Mouse (Mus musculus) megakaryocyte, embryonic 14.5 days (primary cell): ENCODE measurements at regions not wholly inside any gene's neighbourhood (a gene's known extent, or its start where the extent isn't known, plus 50 kb on each side); places are given as distances from the start of the nearest gene placed in this dataset.

ENCODE experiments used
- FLI1 ChIP-seq: IDR thresholded peaks from 2 replicates; pipeline ENCODE4 v1.6.1; 2012; ENCODE audit warnings: low read length, inconsistent platforms, mixed read lengths
- GATA1 ChIP-seq: IDR thresholded peaks from 3 replicates; pipeline ENCODE4 v1.6.1; 2012; ENCODE audit warnings: mixed read lengths, low read length, inconsistent platforms, borderline replicate concordance

DNA sequence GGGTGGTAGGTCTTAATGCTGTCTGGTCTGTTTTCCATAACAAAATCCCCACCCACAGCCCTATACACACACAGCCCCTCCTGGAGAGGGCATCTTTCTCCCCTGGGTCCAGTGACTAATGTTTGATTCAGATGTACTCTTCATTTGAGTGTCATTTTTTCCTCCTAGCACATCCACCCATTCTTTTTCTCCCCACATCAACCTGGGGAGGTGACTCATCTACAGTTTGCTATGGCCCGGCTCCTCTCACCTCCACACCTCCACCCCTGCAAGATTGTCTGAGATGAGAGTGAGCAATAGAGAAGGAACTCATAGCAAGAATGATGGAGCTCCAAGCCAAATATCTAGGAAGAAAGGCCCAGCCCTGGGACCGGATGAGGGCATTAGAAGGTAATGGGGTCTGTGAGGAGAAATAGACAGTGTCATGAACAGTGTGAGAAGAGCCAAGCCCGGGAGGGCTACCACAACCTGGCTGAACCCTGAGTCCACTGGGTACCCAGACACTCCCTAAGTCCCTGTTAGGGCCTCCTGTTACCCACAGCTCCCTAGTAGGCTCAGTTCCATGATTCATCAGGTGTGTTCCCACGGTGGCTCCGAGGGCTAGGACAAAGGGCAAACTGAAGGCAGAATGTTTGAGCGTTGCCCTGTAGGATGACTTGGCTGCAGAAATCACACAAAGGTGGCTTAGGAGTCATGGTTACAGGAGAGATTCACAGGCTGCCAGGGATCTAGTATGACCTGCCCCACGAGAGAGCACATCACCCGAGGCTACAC is 479.6 kb upstream of the Gm10131 start:
- TF ChIP-seq GATA1 (no peak), FLI1 (no peak)
